Mouse (Mus musculus) ES-Bruce4 (cell line): Measurements from ENCODE around the gene Nxf1.

Source experiments
- CTCF ChIP-seq: IDR thresholded peaks from one replicate; pipeline ENCODE4 v1.8.1; 2011; ENCODE audit warnings: low read depth, low read length
- POLR2A ChIP-seq: IDR thresholded peaks from one replicate; pipeline ENCODE4 v1.8.1; 2011; ENCODE audit warnings: low read length; ENCODE audit not compliant: insufficient read depth

DNA sequence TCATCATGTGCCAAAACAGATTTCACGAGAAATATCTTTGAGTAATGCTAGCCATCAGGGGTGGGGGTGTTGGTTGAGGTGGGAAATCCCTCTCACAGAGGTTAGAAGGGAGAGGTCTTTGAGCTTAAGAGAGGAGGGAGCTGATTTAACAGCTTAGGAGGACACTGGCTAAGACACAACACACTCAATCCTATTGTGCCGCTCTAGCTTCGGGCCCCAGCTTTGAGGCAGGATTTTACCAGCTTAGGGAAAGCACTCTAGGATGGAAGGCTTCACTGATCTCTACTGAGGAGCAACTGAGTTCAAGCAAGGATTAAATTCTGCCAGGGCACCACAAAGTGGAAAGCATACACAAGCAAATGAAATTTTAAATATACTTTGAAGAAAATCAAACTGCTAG lies 60.1 kb downstream of the Nxf1 start:
- TF ChIP-seq CTCF, result no peak
- TF ChIP-seq POLR2A, result no peak
